Mouse (Mus musculus): ENCODE measurements at regions not wholly inside any gene's neighbourhood (a gene's known extent, or its start where the extent isn't known, plus 50 kb on each side); places are given as distances from the start of the nearest gene placed in this dataset.

DNA sequence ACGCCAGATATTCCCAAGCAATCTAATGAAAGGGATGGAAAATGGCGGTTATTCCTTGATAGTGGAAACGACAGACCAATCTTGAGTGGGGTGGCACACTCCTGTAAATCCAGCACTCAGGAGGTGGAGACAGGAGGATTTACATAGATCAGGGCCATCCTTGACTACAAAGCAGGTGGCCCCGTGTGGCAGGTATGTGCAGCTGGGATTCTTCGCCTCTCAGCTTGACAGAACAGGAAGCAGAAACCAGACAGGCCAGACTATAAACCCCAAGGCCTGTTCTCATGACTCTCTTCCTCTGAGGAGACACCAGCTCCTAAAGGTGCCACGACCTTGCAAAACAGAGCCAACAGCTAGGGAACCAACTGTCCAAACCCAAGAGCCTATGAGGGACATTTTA is 449.7 kb downstream of the Cd83 start:
- TF ChIP-seq GATA1 (IDR thresholded peaks at IDR 0.05; ENCODE audit: low read length) (no peak), TAL1 (IDR thresholded peaks at IDR 0.05; ENCODE audit: low read length) (no peak)

Measured in erythroblast, embryonic 14.5 days (primary cell).